28 mouse cellular contexts compared by ENCODE assay signal in genomic region chr6:146616670-146617069, GRCm38 (mm10). TPM values are rescaled to one million over a fixed set of nuclear protein-coding genes. Genes with fewer than 3 reads are reported as not detected.
DNase-seq lines count a peak whose midpoint lies in the region; ATAC-seq and TF ChIP-seq lines count a peak whose summit lies in the region.
"Had no signal": no experiment of that assay in that cellular context is flagged by ENCODE, and none has a peak within 500 bp of the region (broad histone marks: within the 10 kb centered on the region; RNA-seq: fewer than 3 reads in every experiment).

No protein-coding gene starts in this region.

- no peaks in the 10 kb centered on the region for H3K9me3 ChIP-seq in liver, embryonic 13.5 days (replicated peaks)
- H3K9me3 ChIP-seq in liver, embryonic 11.5 days (ENCODE audit: control insufficient read depth, low read length) = no peaks in the 10 kb centered on the region
- H3K9me3 ChIP-seq in intestine, postnatal 0 days (ENCODE audit: control insufficient read depth) = no peaks in the 10 kb centered on the region
- no peaks in the 10 kb centered on the region for H3K9me3 ChIP-seq in hindbrain, embryonic 14.5 days (ENCODE audit: control insufficient read depth, low read length)
- H3K9me3 ChIP-seq: embryonic facial prominence, embryonic 10.5 days; embryonic facial prominence, embryonic 13.5 days; forebrain, embryonic 12.5 days; forebrain, embryonic 15.5 days; G1E; heart, embryonic 15.5 days; hindbrain, embryonic 10.5 days; hindbrain, embryonic 15.5 days had no signal

- peaks cover 92% of the 10 kb centered on the region for H3K36me3 ChIP-seq in liver, embryonic 13.5 days
- H3K36me3 ChIP-seq in liver, embryonic 11.5 days (ENCODE audit: control insufficient read depth, insufficient read depth, low read length) = peaks cover 70% of the 10 kb centered on the region
- H3K36me3 ChIP-seq in intestine, postnatal 0 days (ENCODE audit: control insufficient read depth, insufficient read depth) = peaks cover 69% of the 10 kb centered on the region
- H3K36me3 ChIP-seq in hindbrain, embryonic 14.5 days (replicated peaks; ENCODE audit: control insufficient read depth, insufficient read depth) = peaks cover 77% of the 10 kb centered on the region

- no peak for TF ChIP-seq CTCF in intestine, postnatal 0 days (IDR thresholded peaks at IDR 0.05; ENCODE audit: low read depth)

- no peak overlapping the region for H3K9ac ChIP-seq in liver, embryonic 13.5 days
- H3K9ac ChIP-seq in liver, embryonic 11.5 days (ENCODE audit: low read depth, low read length) = no peak overlapping the region
- H3K9ac ChIP-seq in intestine, postnatal 0 days (ENCODE audit: low read depth, low read length) = no peak overlapping the region
- no peak overlapping the region for H3K9ac ChIP-seq in hindbrain, embryonic 14.5 days
- H3K9ac ChIP-seq: embryonic facial prominence, embryonic 13.5 days; forebrain, embryonic 12.5 days; forebrain, embryonic 15.5 days; heart, embryonic 15.5 days; hindbrain, embryonic 15.5 days had no signal

- no peak for DNase-seq in liver, embryonic 13.5 days
- no peak for DNase-seq in liver, embryonic 11.5 days (ENCODE audit: low spot score)
- peak; percentile 76 for DNase-seq in NIH3T3 (ENCODE audit: low read depth)
- no peak for DNase-seq in hindbrain, embryonic 14.5 days (ENCODE audit: low spot score)
- DNase-seq: adrenal gland, adult 8-10 months; adrenal gland, postnatal 25 days; cerebellum, adult 11-12 months; cerebellum, adult 8-10 months; cerebellum, postnatal 36 days; embryo, embryonic 11 days; gastrocnemius, postnatal 25 days; heart, postnatal 10 days; heart, postnatal 36 days; kidney, adult 18-20 months had no signal

- peak overlapping the region; percentile 48; the same call in 1 of the 2 replicates for H3K27ac ChIP-seq in liver, embryonic 13.5 days
- H3K27ac ChIP-seq in liver, embryonic 11.5 days (ENCODE audit: low read depth, low read length) = no peak overlapping the region
- peak overlapping the region; percentile 46 for H3K27ac ChIP-seq in intestine, postnatal 0 days (ENCODE audit: low read depth, low read length)
- no peak overlapping the region for H3K27ac ChIP-seq in hindbrain, embryonic 14.5 days
- H3K27ac ChIP-seq: embryonic facial prominence, embryonic 10.5 days; embryonic facial prominence, embryonic 13.5 days; forebrain, embryonic 12.5 days; forebrain, embryonic 15.5 days; heart, embryonic 15.5 days; hindbrain, embryonic 10.5 days; hindbrain, embryonic 15.5 days had no signal

- no peak for ATAC-seq in liver, embryonic 13.5 days (ENCODE audit: low read depth)
- no peak for ATAC-seq in liver, embryonic 11.5 days (replicated peaks; ENCODE audit: low FRiP score)
- peak; percentile 28 for ATAC-seq in inflammation-experienced regulatory T-cells, adult 6 months
- ATAC-seq in intestine, postnatal 0 days = peak; percentile 71
- ATAC-seq in hindbrain, embryonic 14.5 days (ENCODE audit: low FRiP score) = no peak
- no peak for ATAC-seq in CD4-positive, CD25-positive, alpha-beta regulatory T cell, adult 4 months
- ATAC-seq: forebrain, embryonic 15.5 days had no signal

- 86% methylated on average over 2 of the region's 2 CpGs for WGBS in liver, embryonic 13.5 days (ENCODE audit: insufficient replicate concordance)
- WGBS in liver, embryonic 11.5 days = 92% methylated on average over 2 of the region's 2 CpGs
- 40% methylated on average over 2 of the region's 2 CpGs for WGBS in intestine, postnatal 0 days
- 96% methylated on average over 2 of the region's 2 CpGs for WGBS in hindbrain, embryonic 14.5 days

- no peak overlapping the region for H3K4me3 ChIP-seq in liver, embryonic 13.5 days (replicated peaks)
- no peak overlapping the region for H3K4me3 ChIP-seq in liver, embryonic 11.5 days (ENCODE audit: low read depth, low read length)
- no peak overlapping the region for H3K4me3 ChIP-seq in intestine, postnatal 0 days (ENCODE audit: low read depth, low read length)
- H3K4me3 ChIP-seq in hindbrain, embryonic 14.5 days (replicated peaks; ENCODE audit: low read length) = no peak overlapping the region
- H3K4me3 ChIP-seq: embryonic facial prominence, embryonic 10.5 days; embryonic facial prominence, embryonic 13.5 days; erythroblast, embryonic 14.5 days; forebrain, embryonic 12.5 days; forebrain, embryonic 15.5 days; heart, embryonic 15.5 days; hindbrain, embryonic 10.5 days; hindbrain, embryonic 15.5 days had no signal

- H3K27me3 ChIP-seq in liver, embryonic 13.5 days = no peaks in the 10 kb centered on the region
- H3K27me3 ChIP-seq in liver, embryonic 11.5 days (replicated peaks; ENCODE audit: control insufficient read depth, insufficient read depth, low read length) = no peaks in the 10 kb centered on the region
- H3K27me3 ChIP-seq in intestine, postnatal 0 days (replicated peaks; ENCODE audit: control insufficient read depth, insufficient read depth, low read length) = no peaks in the 10 kb centered on the region
- no peaks in the 10 kb centered on the region for H3K27me3 ChIP-seq in hindbrain, embryonic 14.5 days (ENCODE audit: control insufficient read depth, insufficient read depth, low read length)
- H3K27me3 ChIP-seq: CH12.LX; embryonic facial prominence, embryonic 13.5 days; forebrain, embryonic 12.5 days; forebrain, embryonic 15.5 days; heart, embryonic 15.5 days; hindbrain, embryonic 15.5 days had no signal

- H3K4me2 ChIP-seq in liver, embryonic 13.5 days = no peak overlapping the region
- no peak overlapping the region for H3K4me2 ChIP-seq in liver, embryonic 11.5 days
- no peak overlapping the region for H3K4me2 ChIP-seq in intestine, postnatal 0 days (replicated peaks; ENCODE audit: low read depth)
- H3K4me2 ChIP-seq in hindbrain, embryonic 14.5 days (replicated peaks) = no peak overlapping the region
- H3K4me2 ChIP-seq: embryonic facial prominence, embryonic 13.5 days; forebrain, embryonic 12.5 days; forebrain, embryonic 15.5 days; heart, embryonic 11.5 days; heart, embryonic 15.5 days; hindbrain, embryonic 15.5 days had no signal

- H3K4me1 ChIP-seq in liver, embryonic 13.5 days (replicated peaks) = peaks cover 39% of the 10 kb centered on the region
- no peaks in the 10 kb centered on the region; the same call in 1 of the 2 replicates for H3K4me1 ChIP-seq in liver, embryonic 11.5 days (replicated peaks; ENCODE audit: control insufficient read depth, insufficient read depth, low read length)
- no peaks in the 10 kb centered on the region for H3K4me1 ChIP-seq in intestine, postnatal 0 days (replicated peaks; ENCODE audit: control insufficient read depth, insufficient read depth, low read length)
- H3K4me1 ChIP-seq in hindbrain, embryonic 14.5 days (replicated peaks; ENCODE audit: control insufficient read depth, insufficient read depth, low read length) = no peaks in the 10 kb centered on the region
- H3K4me1 ChIP-seq: embryonic facial prominence, embryonic 10.5 days; embryonic facial prominence, embryonic 13.5 days; forebrain, embryonic 12.5 days; forebrain, embryonic 15.5 days; heart, embryonic 15.5 days; hindbrain, embryonic 10.5 days; hindbrain, embryonic 15.5 days had no signal

RNA-seq across cellular contexts. Expression of gene Med21, which starts 25.7 kb away (rescaled TPM):
- 68.3 and 74.2 TPM in 2 replicates for polyA plus RNA-seq in liver, embryonic 13.5 days (2015; fragmentation: Nextera tagmentation; extraction: Ambion mirVana)
- polyA plus RNA-seq in liver, embryonic 11.5 days (2014; fragmentation: Nextera tagmentation; extraction: Ambion mirVana) = 97.2 and 112 TPM in 2 replicates
- polyA plus RNA-seq in inflammation-experienced regulatory T-cells, adult 6 months (2017; shearing (Covaris generic)) = 10 to 100 TPM; 58.0 to 64.2 (median 58.9) TPM
- 87.5 and 87.6 TPM in 2 replicates for polyA plus RNA-seq in intestine, postnatal 0 days (2015; fragmentation: Nextera tagmentation; extraction: Ambion mirVana)
- polyA plus RNA-seq in hindbrain, embryonic 14.5 days (2014; fragmentation: Nextera tagmentation; extraction: Ambion mirVana) = 108 and 112 TPM in 2 replicates
- 10 to 100 TPM; 54.1 to 67.2 TPM for polyA plus RNA-seq in CD4-positive, CD25-positive, alpha-beta regulatory T cell, adult 4 months (2017; shearing (Covaris generic))

RNA-seq across cellular contexts. Expression of gene Tm7sf3, which starts 26.0 kb away (rescaled TPM):
- polyA plus RNA-seq in liver, embryonic 13.5 days (2015; fragmentation: Nextera tagmentation; extraction: Ambion mirVana) = 32.7 and 36.3 TPM in 2 replicates
- polyA plus RNA-seq in liver, embryonic 11.5 days (2014; fragmentation: Nextera tagmentation; extraction: Ambion mirVana) = 47.7 and 57.1 TPM in 2 replicates
- polyA plus RNA-seq in inflammation-experienced regulatory T-cells, adult 6 months (2017; shearing (Covaris generic)) = 1 to 10 TPM; 2.0 to 3.6 (median 3.0) TPM
- 58.7 and 61.9 TPM in 2 replicates for polyA plus RNA-seq in intestine, postnatal 0 days (2015; fragmentation: Nextera tagmentation; extraction: Ambion mirVana)
- polyA plus RNA-seq in hindbrain, embryonic 14.5 days (2014; fragmentation: Nextera tagmentation; extraction: Ambion mirVana) = 32.9 and 33.4 TPM in 2 replicates
- 1 to 10 TPM; 3.8 to 4.2 TPM for polyA plus RNA-seq in CD4-positive, CD25-positive, alpha-beta regulatory T cell, adult 4 months (2017; shearing (Covaris generic))

RNA-seq across cellular contexts. Expression of gene Ints13, which starts 39.0 kb away (rescaled TPM):
- 39.4 and 54.8 TPM in 2 replicates for polyA plus RNA-seq in liver, embryonic 13.5 days (2015; fragmentation: Nextera tagmentation; extraction: Ambion mirVana)
- 69.9 and 74.3 TPM in 2 replicates for polyA plus RNA-seq in liver, embryonic 11.5 days (2014; fragmentation: Nextera tagmentation; extraction: Ambion mirVana)
- polyA plus RNA-seq in inflammation-experienced regulatory T-cells, adult 6 months (2017; shearing (Covaris generic)) = 10 to 100 TPM; 54.4 to 76.9 (median 68.4) TPM
- polyA plus RNA-seq in intestine, postnatal 0 days (2015; fragmentation: Nextera tagmentation; extraction: Ambion mirVana) = 15.7 and 16.1 TPM in 2 replicates
- 43.5 and 44.8 TPM in 2 replicates for polyA plus RNA-seq in hindbrain, embryonic 14.5 days (2014; fragmentation: Nextera tagmentation; extraction: Ambion mirVana)
- polyA plus RNA-seq in CD4-positive, CD25-positive, alpha-beta regulatory T cell, adult 4 months (2017; shearing (Covaris generic)) = 10 to 100 TPM; 53.1 to 58.5 TPM

RNA-seq across cellular contexts. Expression of gene Fgfr1op2, which starts 39.7 kb away (rescaled TPM):
- polyA plus RNA-seq in liver, embryonic 13.5 days (2015; fragmentation: Nextera tagmentation; extraction: Ambion mirVana) = 89.1 and 99.7 TPM in 2 replicates
- polyA plus RNA-seq in liver, embryonic 11.5 days (2014; fragmentation: Nextera tagmentation; extraction: Ambion mirVana) = 126 TPM in 2 replicates
- 100 to 1,000 TPM in 1 of 3 experiments, 10 to 100 TPM in 2; 80.5 to 140 (median 88.8) TPM for polyA plus RNA-seq in inflammation-experienced regulatory T-cells, adult 6 months (2017; shearing (Covaris generic))
- polyA plus RNA-seq in intestine, postnatal 0 days (2015; fragmentation: Nextera tagmentation; extraction: Ambion mirVana) = 75.1 and 78.8 TPM in 2 replicates
- 43.4 and 46.0 TPM in 2 replicates for polyA plus RNA-seq in hindbrain, embryonic 14.5 days (2014; fragmentation: Nextera tagmentation; extraction: Ambion mirVana)
- 100 to 1,000 TPM; 107 to 113 TPM for polyA plus RNA-seq in CD4-positive, CD25-positive, alpha-beta regulatory T cell, adult 4 months (2017; shearing (Covaris generic))

Comparison
In these comparisons a context has a peak if more than half of its experiments do, and no peak if none do; other contexts are left out.
1. H3K27ac ChIP-seq: peak in liver, embryonic 13.5 days (single experiment) and intestine, postnatal 0 days (single experiment); none in liver, embryonic 11.5 days (single experiment) and hindbrain, embryonic 14.5 days (single experiment).
2. ATAC-seq: peak in inflammation-experienced regulatory T-cells, adult 6 months (single experiment) and intestine, postnatal 0 days (single experiment); none in liver, embryonic 13.5 days (single experiment), liver, embryonic 11.5 days (single experiment), hindbrain, embryonic 14.5 days (single experiment) and CD4-positive, CD25-positive, alpha-beta regulatory T cell, adult 4 months (single experiment).